10 mouse cellular contexts compared by ENCODE assay signal in the genomic region with DNA sequence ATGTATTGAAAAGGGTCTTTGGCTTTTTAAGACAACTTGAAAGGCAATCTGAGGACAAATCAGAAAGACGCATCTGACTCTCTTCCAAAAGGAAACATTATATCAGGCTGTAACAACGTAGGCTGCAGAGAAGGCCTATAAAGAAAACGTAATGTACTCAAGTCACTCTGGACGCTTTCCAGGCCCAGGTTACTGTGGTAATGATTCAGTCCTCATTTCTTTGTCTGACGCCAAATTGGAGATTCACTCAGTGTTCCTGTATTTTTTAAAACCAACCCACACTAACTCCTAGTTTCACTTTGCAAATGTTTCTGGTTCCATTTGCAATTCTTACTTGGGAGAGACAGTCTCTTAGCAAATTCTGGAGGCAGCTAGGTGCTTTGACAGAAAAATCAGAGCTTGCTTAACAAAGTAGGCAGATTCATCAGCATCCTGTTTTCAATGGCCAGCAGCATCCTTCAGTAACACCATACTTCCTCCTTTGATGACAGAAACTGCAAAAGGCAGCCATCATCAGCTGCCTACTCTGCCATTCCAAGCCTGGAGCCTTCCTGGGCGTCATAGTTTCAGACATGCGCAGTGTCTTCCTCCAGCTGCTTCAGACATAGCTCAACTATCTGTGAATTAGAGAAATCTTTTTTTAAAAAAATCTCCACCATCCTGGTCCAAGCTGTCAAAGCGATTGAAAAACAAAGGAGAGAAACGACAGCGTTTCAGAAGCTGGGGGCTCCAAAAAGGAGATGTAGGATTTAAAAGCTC.
DNase-seq lines count a peak whose midpoint lies in the region; ATAC-seq and TF ChIP-seq lines count a peak whose summit lies in the region.
"Had no signal": no experiment of that assay in that cellular context is flagged by ENCODE, and none has a peak within 500 bp of the region (broad histone marks: within the 10 kb centered on the region; RNA-seq: fewer than 3 reads in every experiment).

No protein-coding gene starts in this region.

- peak overlapping the region; percentile 31 for H3K4me2 ChIP-seq in myocyte (ENCODE audit: low read depth)
- H3K4me2 ChIP-seq in forebrain, embryonic 14.5 days (ENCODE audit: low read length): no peak overlapping the region

- intact Hi-C loops in left cerebral cortex, postnatal 4 days (cut with DNase I): no loop called here

- TF ChIP-seq CTCF in brain, embryonic 14.5 days (IDR thresholded peaks at IDR 0.05; ENCODE audit: borderline replicate concordance, extremely low read depth, insufficient read depth, insufficient read length): no peak

- no peak overlapping the region for H3ac ChIP-seq in myocyte (ENCODE audit: control insufficient read depth, insufficient read length)

- no peaks in the 10 kb centered on the region for H3K4me1 ChIP-seq in forebrain, embryonic 14.5 days (ENCODE audit: control insufficient read depth, insufficient read depth, low read length)

- H3K79me2 ChIP-seq in myocyte (ENCODE audit: control insufficient read depth, insufficient read depth): no peaks in the 10 kb centered on the region

- H3K4me3 ChIP-seq in myocyte: no peak overlapping the region
- H3K4me3 ChIP-seq in forebrain, embryonic 14.5 days (ENCODE audit: low read depth, low read length): no peak overlapping the region

- TF ChIP-seq POLR2A in brain, embryonic 14.5 days (IDR thresholded peaks at IDR 0.05; ENCODE audit: borderline replicate concordance, extremely low read depth, insufficient read depth, insufficient read length, poor library complexity, severe bottlenecking): no peak
- no peak for TF ChIP-seq POLR2A in myocyte (IDR thresholded peaks at IDR 0.05; ENCODE audit: insufficient read length, low read depth)

- H3K9me3 ChIP-seq in forebrain, embryonic 14.5 days (replicated peaks; ENCODE audit: control insufficient read depth, low read length): no peaks in the 10 kb centered on the region

- H3K9ac ChIP-seq in forebrain, embryonic 14.5 days (ENCODE audit: low read length): no peak overlapping the region

- no peak for ATAC-seq in forebrain, embryonic 14.5 days

- WGBS in forebrain, embryonic 14.5 days: 66% methylated on average over 10 of the region's 10 CpGs

- no peak overlapping the region for H3K27ac ChIP-seq in forebrain, embryonic 14.5 days (ENCODE audit: low read depth, low read length)

- H3K36me3 ChIP-seq in myocyte (ENCODE audit: control insufficient read depth, insufficient read depth): no peaks in the 10 kb centered on the region
- H3K36me3 ChIP-seq in forebrain, embryonic 14.5 days (ENCODE audit: control insufficient read depth, insufficient read depth, low read length): no peaks in the 10 kb centered on the region

- DNase-seq in left cerebral cortex, adult 11 months (ENCODE audit: low spot score): peak; percentile 10
- no peak for DNase-seq in left cerebral cortex, postnatal 4 days
- DNase-seq in brain, embryonic 14.5 days (ENCODE audit: low read depth): peak; percentile 23
- peak; percentile 35 to 62 for DNase-seq in layer of hippocampus, postnatal 14 days (ENCODE audit: low spot score in 2 of 2)
- DNase-seq in thymus, adult 18-20 months: no peak
- no peak for DNase-seq in T-cell, adult 2 months (ENCODE audit: low spot score)
- no peak for DNase-seq in forebrain, embryonic 14.5 days (ENCODE audit: low spot score)
- DNase-seq: adrenal gland, postnatal 10 days; cerebellum, adult 18-20 months had no signal

- no peaks in the 10 kb centered on the region for H3K27me3 ChIP-seq in myocyte (ENCODE audit: control insufficient read depth, insufficient read depth, insufficient read length)
- H3K27me3 ChIP-seq in forebrain, embryonic 14.5 days (replicated peaks; ENCODE audit: control insufficient read depth, insufficient read depth, low read length): no peaks in the 10 kb centered on the region

TF ChIP-seq in myocyte, 11 proteins besides CTCF, POLR2A, EP300 and RAD21:
- TF ChIP-seq TCF12 (IDR thresholded peaks at IDR 0.05; ENCODE audit: insufficient read depth, poor library complexity, severe bottlenecking) (no peak), CEBPB (IDR thresholded peaks at IDR 0.05; ENCODE audit: insufficient read depth, poor library complexity, severe bottlenecking) (no peak), MAX (IDR thresholded peaks at IDR 0.05; ENCODE audit: low read depth) (no peak), USF1 (IDR thresholded peaks at IDR 0.05; ENCODE audit: low read depth) (no peak), SRF (IDR thresholded peaks at IDR 0.05; ENCODE audit: control insufficient read depth, insufficient read length, low read depth) (no peak), E2F4 (IDR thresholded peaks at IDR 0.05; ENCODE audit: insufficient read depth) (no peak), REST (IDR thresholded peaks at IDR 0.05; ENCODE audit: insufficient read depth, insufficient read length) (no peak)
TF ChIP-seq in myocyte: peak in this region for 0.

Comparison
In these comparisons a context has a peak if more than half of its experiments do, and no peak if none do; other contexts are left out.
1. DNase-seq: peak in left cerebral cortex, adult 11 months (single experiment), brain, embryonic 14.5 days (single experiment) and layer of hippocampus, postnatal 14 days (2 of 2); none in left cerebral cortex, postnatal 4 days (single experiment), thymus, adult 18-20 months (0 of 2), T-cell, adult 2 months (single experiment) and forebrain, embryonic 14.5 days (single experiment).